Mouse (Mus musculus): ENCODE data around the gene Stx8. TPM values are rescaled to one million over a fixed set of nuclear protein-coding genes. Genes with fewer than 3 reads are reported as not detected.

Stx8 gene
- polyA plus RNA-seq (2015; fragmentation: Nextera tagmentation; extraction: Ambion mirVana), result 62.1 and 69.7 TPM in 2 replicates

- Histone ChIP-seq H3K4me2 (ENCODE audit: low read depth, low read length) (peak within 1 kb of the TSS; percentile 91), H3K36me3 (ENCODE audit: control insufficient read depth, insufficient read depth, low read length) (no peaks in the 10 kb centered on the region), H3K27me3 (ENCODE audit: control insufficient read depth, insufficient read depth, low read length) (no peaks in the 10 kb centered on the region), H3K4me3 (replicated peaks; ENCODE audit: low read length) (peak within 1 kb of the TSS; percentile 78), H3K4me1 (ENCODE audit: control insufficient read depth, insufficient read depth, low read length) (peaks cover 12% of the 10 kb centered on the region), H3K27ac (ENCODE audit: low read length) (peak within 1 kb of the TSS; percentile 46; the same call in 1 of the 2 replicates), H3K9me3 (replicated peaks; ENCODE audit: control insufficient read depth, low read length) (no peaks in the 10 kb centered on the region), H3K9ac (ENCODE audit: low read length) (peak within 1 kb of the TSS; percentile 82)
- under 1% methylated on average over 28 of the region's 28 CpGs for whole genome bisulfite sequencing
- peak; percentile 81 for ATAC-seq (ENCODE audit: insufficient read depth, low FRiP score)
These were observed at the start of gene Stx8 for GRCm38 (mm10) chr11:67965905-67966878. Stx8 (plus strand) TSS chr11:67966193.

GRCm38 (mm10) chr11:67917126-67917525 lies 48.9 kb upstream of the Stx8 start:
- H3K4me3 ChIP-seq (replicated peaks; ENCODE audit: low read length), result no peak overlapping the region
- H3K9ac ChIP-seq (ENCODE audit: low read length), result no peak overlapping the region
- no peaks in the 10 kb centered on the region for H3K36me3 ChIP-seq (ENCODE audit: control insufficient read depth, insufficient read depth, low read length)
- 64% methylated on average over 3 of the region's 3 CpGs for WGBS
- peaks cover 4% of the 10 kb centered on the region; the same call in 1 of the 2 replicates for H3K4me1 ChIP-seq (ENCODE audit: control insufficient read depth, insufficient read depth, low read length)
- H3K4me2 ChIP-seq (ENCODE audit: low read depth, low read length), result no peak overlapping the region
- no peaks in the 10 kb centered on the region for H3K9me3 ChIP-seq (replicated peaks; ENCODE audit: control insufficient read depth, low read length)
- no peak overlapping the region for H3K27ac ChIP-seq (ENCODE audit: low read length)
- ATAC-seq (ENCODE audit: insufficient read depth, low FRiP score), result no peak
- H3K27me3 ChIP-seq (ENCODE audit: control insufficient read depth, insufficient read depth, low read length), result no peaks in the 10 kb centered on the region

GRCm38 (mm10) chr11:67919593-67919992 lies 46.4 kb upstream of the Stx8 start:
- 57% methylated on average over 5 of the region's 5 CpGs for WGBS
- H3K4me1 ChIP-seq (ENCODE audit: control insufficient read depth, insufficient read depth, low read length), result peaks cover 4% of the 10 kb centered on the region; the same call in 1 of the 2 replicates
- H3K27me3 ChIP-seq (ENCODE audit: control insufficient read depth, insufficient read depth, low read length), result no peaks in the 10 kb centered on the region
- no peak for ATAC-seq (ENCODE audit: insufficient read depth, low FRiP score)
- H3K9ac ChIP-seq (ENCODE audit: low read length), result no peak overlapping the region
- no peaks in the 10 kb centered on the region for H3K9me3 ChIP-seq (replicated peaks; ENCODE audit: control insufficient read depth, low read length)
- H3K4me3 ChIP-seq (replicated peaks; ENCODE audit: low read length), result no peak overlapping the region
- H3K27ac ChIP-seq (ENCODE audit: low read length), result no peak overlapping the region
- H3K36me3 ChIP-seq (ENCODE audit: control insufficient read depth, insufficient read depth, low read length), result no peaks in the 10 kb centered on the region
- H3K4me2 ChIP-seq (ENCODE audit: low read depth, low read length), result 0 out of 2 replicates have a peak overlapping the region, but pooled peaks have one; percentile 96

GRCm38 (mm10) chr11:67920226-67920960 lies 45.6 kb upstream of the Stx8 start:
- H3K9ac ChIP-seq (ENCODE audit: low read length), result 0 out of 2 replicates have a peak overlapping the region, but pooled peaks have one; percentile 78

GRCm38 (mm10) chr11:67921091-67921826 lies 44.7 kb upstream of the Stx8 start:
- peaks cover 4% of the 10 kb centered on the region; the same call in 1 of the 2 replicates for H3K4me1 ChIP-seq (ENCODE audit: control insufficient read depth, insufficient read depth, low read length)
- WGBS, result 3% methylated on average over 47 of the region's 47 CpGs
- H3K36me3 ChIP-seq (ENCODE audit: control insufficient read depth, insufficient read depth, low read length), result no peaks in the 10 kb centered on the region
- peak; percentile 30 for ATAC-seq (ENCODE audit: insufficient read depth, low FRiP score)
- peak overlapping the region; percentile 95 for H3K27ac ChIP-seq (ENCODE audit: low read length)
- no peaks in the 10 kb centered on the region for H3K9me3 ChIP-seq (replicated peaks; ENCODE audit: control insufficient read depth, low read length)
- peak overlapping the region; percentile 78 for H3K9ac ChIP-seq (ENCODE audit: low read length)
- peak overlapping the region; percentile 68 for H3K4me3 ChIP-seq (replicated peaks; ENCODE audit: low read length)
- no peaks in the 10 kb centered on the region for H3K27me3 ChIP-seq (ENCODE audit: control insufficient read depth, insufficient read depth, low read length)
- peak overlapping the region; percentile 96 for H3K4me2 ChIP-seq (ENCODE audit: low read depth, low read length)

More at GRCm38 (mm10) chr11:67920226-67920960, 45.6 kb upstream of the Stx8 start:
- peak overlapping the region; percentile 96 for H3K4me2 ChIP-seq (ENCODE audit: low read depth, low read length)
- 38% methylated on average over 9 of the region's 9 CpGs for WGBS
- peak overlapping the region; percentile 68 for H3K4me3 ChIP-seq (replicated peaks; ENCODE audit: low read length)
- no peaks in the 10 kb centered on the region for H3K9me3 ChIP-seq (replicated peaks; ENCODE audit: control insufficient read depth, low read length)
- peaks cover 4% of the 10 kb centered on the region; the same call in 1 of the 2 replicates for H3K4me1 ChIP-seq (ENCODE audit: control insufficient read depth, insufficient read depth, low read length)
- no peak for ATAC-seq (ENCODE audit: insufficient read depth, low FRiP score)
- H3K27me3 ChIP-seq (ENCODE audit: control insufficient read depth, insufficient read depth, low read length), result no peaks in the 10 kb centered on the region
- no peaks in the 10 kb centered on the region for H3K36me3 ChIP-seq (ENCODE audit: control insufficient read depth, insufficient read depth, low read length)
- no peak overlapping the region for H3K27ac ChIP-seq (ENCODE audit: low read length)

- Histone ChIP-seq H3K36me3 (ENCODE audit: control insufficient read depth, insufficient read depth, low read length) (no peaks in the 10 kb centered on the region), H3K9me3 (replicated peaks; ENCODE audit: control insufficient read depth, low read length) (no peaks in the 10 kb centered on the region), H3K4me1 (ENCODE audit: control insufficient read depth, insufficient read depth, low read length) (peaks cover 4% of the 10 kb centered on the region; the same call in 1 of the 2 replicates), H3K9ac (ENCODE audit: low read length) (peak within 1 kb of the TSS; percentile 78), H3K4me2 (ENCODE audit: low read depth, low read length) (peak within 1 kb of the TSS; percentile 96), H3K4me3 (replicated peaks; ENCODE audit: low read length) (peak within 1 kb of the TSS; percentile 68), H3K27ac (ENCODE audit: low read length) (peak within 1 kb of the TSS; percentile 95), H3K27me3 (ENCODE audit: control insufficient read depth, insufficient read depth, low read length) (no peaks in the 10 kb centered on the region)
- ATAC-seq (ENCODE audit: insufficient read depth, low FRiP score), result peak; percentile 90
- WGBS, result under 1% methylated on average over 77 of the region's 80 CpGs
These were observed 43.9 kb upstream of the Stx8 start, which contains the start of gene Usp43 for GRCm38 (mm10) chr11:67921827-67922754. Usp43 (minus strand) TSS chr11:67922153.

- H3K4me3 ChIP-seq (replicated peaks; ENCODE audit: low read length), result peak overlapping the region; percentile 68
- H3K27ac ChIP-seq (ENCODE audit: low read length), result peak overlapping the region; percentile 95
- H3K4me1 ChIP-seq (ENCODE audit: control insufficient read depth, insufficient read depth, low read length), result peaks cover 4% of the 10 kb centered on the region; the same call in 1 of the 2 replicates
- peak overlapping the region; percentile 78 for H3K9ac ChIP-seq (ENCODE audit: low read length)
- H3K27me3 ChIP-seq (ENCODE audit: control insufficient read depth, insufficient read depth, low read length), result no peaks in the 10 kb centered on the region
- WGBS, result 1% methylated on average over 12 of the region's 12 CpGs
- H3K4me2 ChIP-seq (ENCODE audit: low read depth, low read length), result peak overlapping the region; percentile 96
- no peaks in the 10 kb centered on the region for H3K36me3 ChIP-seq (ENCODE audit: control insufficient read depth, insufficient read depth, low read length)
- peak; percentile 80 for ATAC-seq (ENCODE audit: insufficient read depth, low FRiP score)
- H3K9me3 ChIP-seq (replicated peaks; ENCODE audit: control insufficient read depth, low read length), result no peaks in the 10 kb centered on the region
These were observed 43.3 kb upstream of the Stx8 start for GRCm38 (mm10) chr11:67922755-67923125.

Data from stomach, embryonic 16.5 days (tissue).